Mouse (Mus musculus) ES-CJ7 (cell line): ENCODE data around the gene Gmppb.

ENCODE experiments used
- DNase-seq: peaks from one replicate; pipeline ENCODE4 v3.0.0; 2011; ENCODE audit warnings: low read depth, low spot score

The Gmppb gene

GRCm38 (mm10) chr9:108073141-108073930, 24.3 kb downstream of the Gmppb start:
- DNase-seq, result no peak

DNA sequence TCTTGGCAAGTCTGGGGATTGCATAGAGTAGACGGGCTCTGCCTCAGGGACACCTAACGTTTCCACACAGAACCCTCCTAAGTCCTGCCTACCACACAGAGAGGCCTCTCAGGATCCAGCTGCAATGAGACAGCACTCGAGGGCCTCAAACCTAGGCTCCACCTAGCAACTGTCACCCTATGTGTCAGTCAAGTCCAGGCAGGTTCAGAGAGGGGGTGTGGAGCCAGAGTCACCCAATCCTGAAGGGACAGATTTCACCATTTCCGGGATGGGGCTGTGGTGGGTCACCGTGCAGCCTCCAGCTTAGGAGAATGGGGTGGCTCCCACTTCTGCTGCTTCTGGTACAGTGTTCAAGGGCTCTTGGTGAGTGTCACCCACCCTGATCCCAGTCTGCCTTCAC, 31.1 kb downstream of the Gmppb start, which contains the start of gene Mst1:
TSS of gene Mst1 (plus strand) at position 269 of the 400 bp plus-strand sequence.
- DNase-seq, result no peak

DNA sequence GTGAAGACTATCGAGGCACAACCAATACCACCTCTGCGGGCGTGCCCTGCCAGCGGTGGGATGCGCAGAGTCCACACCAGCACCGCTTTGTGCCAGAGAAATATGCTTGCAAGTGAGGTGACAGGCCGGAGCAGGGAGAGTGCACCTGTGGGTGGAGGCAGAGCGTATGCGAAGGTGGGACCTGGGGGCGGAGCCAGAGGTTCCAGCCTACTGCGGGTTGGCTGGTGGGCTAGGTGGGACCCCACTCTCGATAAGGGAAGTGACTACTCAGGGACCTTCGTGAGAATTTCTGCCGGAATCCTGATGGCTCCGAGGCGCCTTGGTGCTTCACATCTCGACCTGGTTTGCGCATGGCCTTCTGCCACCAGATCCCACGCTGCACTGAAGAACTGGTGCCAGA, 33.5 kb downstream of the Gmppb start:
- DNase-seq, result peak; percentile 41

DNA sequence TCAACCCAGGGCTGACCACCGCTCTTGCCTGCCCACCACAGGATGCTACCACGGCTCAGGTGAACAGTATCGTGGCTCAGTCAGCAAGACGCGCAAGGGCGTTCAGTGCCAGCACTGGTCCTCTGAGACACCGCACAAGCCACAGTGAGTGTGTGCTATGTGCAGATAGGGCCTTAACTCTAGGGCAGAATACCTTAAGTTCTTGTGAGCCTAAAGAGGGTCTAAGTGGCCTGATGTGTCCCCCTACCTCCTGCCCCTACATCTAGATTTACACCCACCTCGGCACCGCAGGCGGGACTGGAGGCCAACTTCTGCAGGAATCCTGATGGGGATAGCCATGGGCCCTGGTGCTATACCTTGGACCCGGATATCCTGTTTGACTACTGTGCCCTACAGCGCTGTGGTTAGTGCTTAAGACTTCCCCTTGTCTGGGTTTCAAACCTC, 34.0 kb downstream of the Gmppb start, which contains the start of gene Rnf123:
TSS of gene Rnf123 (minus strand) at position 359 of the 444 bp plus-strand sequence.
- no peak for DNase-seq

- no peak for DNase-seq
Measured at GRCm38 (mm10) chr9:108083561-108083960, 34.5 kb downstream of the Gmppb start.

GRCm38 (mm10) chr9:108085261-108085660, 36.2 kb downstream of the Gmppb start:
- DNase-seq, result no peak

DNA sequence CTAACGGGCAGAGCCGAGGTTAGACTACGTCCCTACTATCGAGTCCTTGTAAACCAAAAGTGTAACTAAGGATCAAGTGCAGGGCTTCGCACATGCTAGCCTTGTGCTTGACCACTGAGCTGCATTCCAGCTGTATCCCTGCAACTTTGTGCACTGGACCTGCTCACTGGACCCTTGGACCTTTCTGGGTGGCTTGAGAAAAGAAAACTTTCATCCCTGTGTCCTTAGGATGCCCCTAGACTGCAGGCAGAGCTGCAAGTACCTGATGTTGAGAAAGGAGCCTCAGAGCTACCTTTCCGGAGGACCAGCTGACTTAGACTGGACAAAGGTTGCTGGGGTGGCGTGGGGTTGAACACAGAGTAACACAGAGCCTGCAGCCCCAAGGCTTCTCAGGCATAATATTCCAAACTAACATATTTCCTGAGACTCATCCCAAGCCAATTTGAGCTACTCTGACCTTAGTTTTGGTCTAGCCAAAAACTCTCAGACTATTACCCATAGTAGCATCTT, 41.6 kb downstream of the Gmppb start:
- DNase-seq, result no peak

DNA sequence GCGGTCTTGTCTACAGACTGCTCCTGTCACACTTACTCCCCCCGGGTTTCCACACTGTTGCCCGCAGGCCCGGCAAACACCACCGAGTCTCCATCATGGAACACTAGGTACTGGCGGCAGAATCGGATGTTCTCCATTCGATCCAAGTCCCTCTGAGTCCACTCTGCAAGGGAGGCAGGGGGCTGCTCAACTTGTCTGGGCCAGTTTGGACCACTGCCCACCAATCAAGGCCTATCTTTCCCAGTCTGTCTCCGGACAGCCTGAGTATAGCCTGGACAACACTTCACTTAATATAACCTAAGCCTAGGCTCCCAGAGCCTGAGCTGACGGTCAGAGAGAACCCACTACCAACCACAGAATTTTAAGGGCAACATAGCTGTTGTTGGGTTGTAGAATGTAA, 44.5 kb downstream of the Gmppb start:
- DNase-seq, result no peak

DNA sequence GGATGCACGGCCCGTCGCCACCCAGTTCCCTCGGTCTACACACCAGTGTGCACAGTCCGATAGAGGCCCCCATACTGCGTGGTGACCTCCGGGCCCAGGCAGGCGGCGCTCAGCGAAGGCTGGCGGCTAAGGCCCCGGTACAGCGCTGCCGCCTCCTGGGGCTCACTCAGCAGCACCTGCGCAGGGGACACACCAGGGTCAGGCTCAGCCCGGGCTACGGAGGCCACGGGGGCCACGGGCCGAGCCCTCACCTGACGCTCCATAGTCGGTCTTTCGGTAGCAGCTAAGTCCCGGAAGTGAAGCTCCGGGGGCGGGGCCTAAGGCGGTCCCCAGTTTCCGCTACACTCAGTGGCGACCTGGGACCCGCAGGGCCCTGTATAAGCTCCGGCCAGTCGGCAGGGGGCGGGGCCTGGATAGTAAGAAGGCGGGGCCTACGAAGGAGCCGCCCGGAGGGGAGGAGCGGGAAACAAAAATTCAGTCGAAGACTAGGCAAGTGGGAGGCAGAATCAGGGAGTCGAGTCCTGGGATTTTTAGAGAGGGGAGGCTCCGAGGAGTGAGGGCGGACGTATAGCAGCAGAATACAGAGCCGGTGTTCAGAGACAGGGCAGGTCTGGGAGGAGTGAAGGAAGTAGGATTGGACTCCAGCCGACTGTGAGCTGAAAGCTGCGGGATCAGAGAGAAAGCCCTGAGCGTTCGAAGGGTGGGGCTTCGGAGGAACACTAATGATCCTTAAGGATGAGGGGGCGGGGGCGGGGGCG, 45.3 kb downstream of the Gmppb start, which contains the start of gene Apeh:
TSS of gene Apeh (minus strand) at position 423 of the 758 bp plus-strand sequence.
- DNase-seq, result peak; percentile 96

DNA sequence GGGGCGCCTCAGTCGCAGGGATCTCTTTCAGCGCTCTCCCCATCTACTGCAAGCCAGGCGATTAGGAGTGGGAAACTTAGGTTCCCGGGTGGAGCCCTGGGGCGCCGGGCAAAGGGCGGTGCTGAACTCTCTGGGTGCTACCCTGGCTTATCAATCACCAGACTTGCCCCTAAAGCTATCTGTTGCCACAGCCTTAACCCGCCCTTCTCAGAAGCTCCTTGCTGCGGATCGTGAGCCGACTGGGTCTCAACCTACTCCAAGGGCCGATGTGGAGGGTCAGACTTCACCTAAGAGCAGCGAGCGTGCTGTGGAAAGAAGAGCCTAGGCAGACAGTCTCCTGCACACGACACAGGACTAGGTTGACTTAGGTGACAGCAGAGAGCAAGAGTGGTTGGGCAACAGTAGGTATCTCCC, 46.0 kb downstream of the Gmppb start:
- no peak for DNase-seq

- DNase-seq, result peak; percentile 78
Measured at GRCm38 (mm10) chr9:108095518-108095917, 46.5 kb downstream of the Gmppb start.

DNA sequence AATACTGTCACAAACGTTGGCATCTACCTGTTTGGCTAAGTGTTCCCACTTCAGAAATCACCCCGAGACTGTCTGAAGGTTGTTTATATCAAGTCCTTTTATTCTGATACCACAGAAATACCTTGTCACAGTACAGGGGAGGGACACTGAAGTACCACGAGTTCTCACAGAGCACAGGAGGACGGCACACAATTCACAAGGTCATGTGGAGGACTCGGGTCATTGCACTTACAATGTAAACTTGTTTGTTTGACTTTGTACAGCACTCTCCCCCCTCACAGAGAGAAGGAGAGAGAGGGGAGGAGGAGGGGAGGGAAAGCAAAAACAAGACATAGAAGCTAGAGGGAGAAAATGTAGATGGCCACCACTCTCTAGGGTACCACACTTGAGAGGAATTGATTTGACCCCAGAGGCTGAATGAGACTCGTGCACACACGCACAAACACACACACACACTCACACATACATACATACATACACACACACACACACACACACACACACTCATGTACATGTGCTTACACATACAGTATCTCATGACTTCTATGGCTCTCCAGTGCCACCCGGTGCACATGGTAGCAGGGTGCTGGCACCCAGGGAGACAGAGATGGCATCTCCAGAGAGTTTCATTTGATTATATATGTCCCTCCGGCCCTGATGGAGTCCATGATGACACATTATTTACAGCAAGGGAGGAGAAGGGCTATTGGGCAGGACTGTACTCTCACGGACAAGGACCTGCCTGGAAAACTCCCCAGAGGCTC, 47.1 kb downstream of the Gmppb start:
- no peak for DNase-seq

DNA sequence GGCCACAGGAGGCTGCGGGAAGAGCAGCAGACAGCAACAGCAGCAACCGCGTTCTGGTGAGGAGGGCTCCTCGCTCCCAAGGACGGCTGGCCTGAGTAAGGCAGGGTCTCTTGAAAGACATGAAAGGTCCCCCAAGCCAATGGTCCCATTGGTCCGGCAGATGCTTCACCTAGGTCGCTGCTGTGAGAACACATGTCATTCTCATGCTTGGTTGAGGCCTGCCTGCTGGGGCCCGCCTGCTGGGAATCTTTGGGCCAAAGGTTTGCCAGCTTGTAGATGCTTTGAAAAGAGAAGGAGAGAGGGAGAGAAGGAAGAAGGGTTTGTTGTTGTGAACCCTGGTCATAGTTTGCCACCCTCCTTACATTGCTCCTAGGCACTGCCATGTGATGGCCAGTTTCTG, 50.6 kb downstream of the Gmppb start:
- no peak for DNase-seq
